Mouse (Mus musculus): Measurements from ENCODE around the gene Spx.

Spx gene

DNA sequence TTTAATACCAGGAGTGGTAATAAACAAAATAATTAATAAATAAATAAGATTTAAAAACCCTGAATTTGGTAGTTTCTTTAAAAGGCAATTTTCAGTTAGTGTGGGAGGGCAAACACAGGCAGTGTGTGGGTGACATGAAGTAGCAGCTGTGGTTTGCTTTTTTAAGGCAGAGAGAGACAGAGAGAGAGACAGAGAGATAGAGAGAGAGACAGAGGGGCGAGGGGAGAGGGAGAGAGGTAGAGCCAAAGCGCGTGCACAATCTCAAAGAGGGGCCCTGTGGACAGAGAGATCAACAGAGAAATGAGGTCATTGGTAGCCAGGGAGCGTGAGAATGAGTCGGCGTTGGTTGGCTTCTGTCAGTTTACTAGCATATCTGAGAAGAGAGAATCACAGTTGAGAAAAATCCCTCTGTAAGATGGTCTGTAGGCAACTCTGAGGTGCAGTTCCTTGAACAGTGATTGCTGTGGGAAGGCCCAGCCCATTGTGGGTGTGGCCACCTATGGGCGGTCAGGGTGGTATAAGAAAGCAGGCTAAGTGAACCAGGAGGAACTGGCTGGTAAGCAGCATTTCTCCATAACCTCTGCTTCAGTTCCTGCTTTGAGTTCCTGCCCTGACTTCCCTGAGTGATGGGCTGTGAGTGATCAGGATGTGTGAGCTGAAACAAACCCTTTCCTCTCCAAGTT lies 42.2 kb downstream of the Spx start:
- Histone ChIP-seq H3K36me3 (ENCODE audit: insufficient read depth, low read length) (no peaks in the 10 kb centered on the region), H3K27me3 (ENCODE audit: insufficient read depth, low read length) (peaks cover 3% of the 10 kb centered on the region; the same call in 1 of the 2 replicates), H3K9me3 (ENCODE audit: low read length) (no peaks in the 10 kb centered on the region), H3K4me1 (replicated peaks; ENCODE audit: low read depth, low read length) (peaks cover 4% of the 10 kb centered on the region; the same call in 1 of the 2 replicates), H3K4me3 (replicated peaks; ENCODE audit: low read length) (no peak overlapping the region)
- no peak for TF ChIP-seq POU5F1 (IDR thresholded peaks at IDR 0.05; ENCODE audit: borderline replicate concordance, low read length)
- no peak for TF ChIP-seq NANOG (IDR thresholded peaks at IDR 0.05; ENCODE audit: borderline replicate concordance, low read length)
- no peak for TF ChIP-seq CTCF (conservative IDR thresholded peaks at IDR 0.05; ENCODE audit: low read length)

DNA sequence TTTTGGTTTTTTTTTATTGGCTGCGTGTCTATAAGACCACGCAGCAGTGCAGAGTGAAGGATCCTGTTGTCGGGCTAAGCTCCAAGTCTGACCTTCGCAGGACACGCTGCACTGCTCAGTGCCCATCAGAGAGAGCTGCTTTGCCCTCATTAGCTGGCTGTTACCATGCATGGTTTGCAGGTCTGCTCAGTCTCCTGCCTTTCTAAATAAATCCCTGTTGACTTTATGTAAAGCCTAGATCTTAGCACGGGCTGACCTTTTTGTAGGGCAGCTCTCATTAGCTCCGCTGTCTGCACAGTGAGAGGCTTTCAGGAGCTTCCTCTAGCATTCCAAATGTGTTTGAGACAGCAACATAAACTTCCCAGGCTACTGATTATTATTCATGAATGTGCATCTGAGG lies 44.8 kb downstream of the Spx start:
- Histone ChIP-seq H3K9me3 (ENCODE audit: low read length) (no peaks in the 10 kb centered on the region), H3K36me3 (ENCODE audit: insufficient read depth, low read length) (no peaks in the 10 kb centered on the region), H3K4me1 (replicated peaks; ENCODE audit: low read depth, low read length) (peaks cover 4% of the 10 kb centered on the region; the same call in 1 of the 2 replicates), H3K27me3 (ENCODE audit: insufficient read depth, low read length) (peaks cover 3% of the 10 kb centered on the region; the same call in 1 of the 2 replicates), H3K4me3 (replicated peaks; ENCODE audit: low read length) (no peak overlapping the region)
- TF ChIP-seq POU5F1 (IDR thresholded peaks at IDR 0.05; ENCODE audit: borderline replicate concordance, low read length), result no peak
- no peak for TF ChIP-seq CTCF (conservative IDR thresholded peaks at IDR 0.05; ENCODE audit: low read length)
- TF ChIP-seq NANOG (IDR thresholded peaks at IDR 0.05; ENCODE audit: borderline replicate concordance, low read length), result no peak

DNA sequence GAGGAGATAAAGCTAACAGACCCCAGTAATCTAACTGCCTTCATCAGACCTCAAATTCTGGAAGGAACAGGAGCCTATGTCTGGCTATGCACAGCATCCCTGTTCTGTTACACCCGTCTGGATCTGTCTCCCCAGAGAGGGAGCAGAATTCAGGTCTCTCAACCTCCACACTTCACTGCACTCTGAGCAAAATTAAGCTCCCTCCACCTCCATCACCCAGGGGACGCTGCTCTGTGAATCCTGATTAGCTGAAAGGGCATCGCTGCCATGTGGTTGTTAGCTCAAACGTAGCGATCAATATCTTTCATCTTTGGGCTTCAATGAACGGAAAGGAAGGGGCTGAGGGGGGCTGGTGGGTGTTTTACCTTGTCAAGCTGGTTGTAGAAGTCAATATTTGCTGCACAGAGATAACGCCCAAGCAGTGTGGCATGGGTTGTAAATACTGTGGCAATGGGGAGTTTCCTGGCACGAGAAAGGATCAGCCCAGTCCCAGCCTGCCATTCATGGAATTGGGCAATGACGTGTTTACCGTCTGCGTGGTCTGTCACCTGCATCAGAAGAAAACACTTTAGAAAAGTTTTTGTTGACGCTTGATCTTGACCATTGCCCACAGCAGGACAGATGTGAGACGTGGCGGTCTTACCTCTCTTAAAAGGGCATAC lies 45.9 kb downstream of the Spx start:
- no peak for TF ChIP-seq CTCF (conservative IDR thresholded peaks at IDR 0.05; ENCODE audit: low read length)
- no peak for TF ChIP-seq NANOG (IDR thresholded peaks at IDR 0.05; ENCODE audit: borderline replicate concordance, low read length)
- TF ChIP-seq POU5F1 (IDR thresholded peaks at IDR 0.05; ENCODE audit: borderline replicate concordance, low read length), result no peak
- Histone ChIP-seq H3K36me3 (ENCODE audit: insufficient read depth, low read length) (no peaks in the 10 kb centered on the region), H3K4me3 (replicated peaks; ENCODE audit: low read length) (no peak overlapping the region), H3K4me1 (replicated peaks; ENCODE audit: low read depth, low read length) (peaks cover 4% of the 10 kb centered on the region; the same call in 1 of the 2 replicates), H3K27me3 (ENCODE audit: insufficient read depth, low read length) (peaks cover 3% of the 10 kb centered on the region; the same call in 1 of the 2 replicates), H3K9me3 (ENCODE audit: low read length) (no peaks in the 10 kb centered on the region)

DNA sequence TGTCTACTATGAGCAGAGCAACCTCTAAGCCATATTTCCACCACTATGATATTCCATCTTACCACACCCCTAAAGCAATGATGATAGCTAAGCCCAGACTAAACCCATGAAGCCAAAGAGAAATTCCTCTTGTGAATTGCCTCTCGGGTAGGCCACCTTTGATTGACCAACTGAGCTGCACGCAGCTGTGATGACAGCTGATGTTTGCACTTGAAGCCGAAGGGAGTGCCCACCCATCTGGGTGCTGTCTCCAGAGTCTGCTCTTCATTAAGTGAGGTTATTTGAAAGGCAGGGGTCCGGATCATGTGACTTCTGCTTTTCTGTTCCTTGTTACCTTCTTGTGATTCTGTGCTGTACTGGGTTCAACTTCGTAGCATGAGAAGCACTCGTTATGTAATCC lies 49.0 kb downstream of the Spx start:
- TF ChIP-seq POU5F1 (IDR thresholded peaks at IDR 0.05; ENCODE audit: borderline replicate concordance, low read length), result no peak
- H3K9me3 ChIP-seq (ENCODE audit: low read length), result no peaks in the 10 kb centered on the region
- H3K4me1 ChIP-seq (replicated peaks; ENCODE audit: low read depth, low read length), result no peaks in the 10 kb centered on the region
- H3K4me3 ChIP-seq (replicated peaks; ENCODE audit: low read length), result no peak overlapping the region
- H3K36me3 ChIP-seq (ENCODE audit: insufficient read depth, low read length), result no peaks in the 10 kb centered on the region
- peaks cover 3% of the 10 kb centered on the region; the same call in 1 of the 2 replicates for H3K27me3 ChIP-seq (ENCODE audit: insufficient read depth, low read length)
